Mouse (Mus musculus) brain, embryonic 14.5 days (tissue): Measurements from ENCODE around the gene Prex1. TPM values are rescaled to one million over a fixed set of nuclear protein-coding genes. Genes with fewer than 3 reads are reported as not detected.
A peak's percentile ranks its signal among the peaks of the same experiment; 100 is the strongest.
"Not testable (repeated sequence)": the region's sequence is repeated elsewhere in the genome, so short reads cannot be mapped to it uniquely, and the experiment has no call there.

ENCODE experiments used
- DNase-seq: peaks from one replicate; pipeline ENCODE4 v3.0.0-alpha.2; 2011; ENCODE audit warnings: low read depth
- CTCF ChIP-seq: fragments of 200-500 bp; IDR thresholded peaks from 2 replicates; pipeline ENCODE4 v1.5.1; 2012; ENCODE audit warnings: inconsistent platforms, mild to moderate bottlenecking, moderate library complexity, borderline replicate concordance; ENCODE audit not compliant: insufficient read depth, insufficient read length; ENCODE audit errors: extremely low read depth
- POLR2A ChIP-seq: fragments of 200-500 bp; IDR thresholded peaks from 2 replicates; pipeline ENCODE4 v1.6.1; 2012; ENCODE audit warnings: mild to moderate bottlenecking, inconsistent platforms, borderline replicate concordance; ENCODE audit not compliant: poor library complexity, insufficient read depth, insufficient read length, severe bottlenecking; ENCODE audit errors: extremely low read depth
- polyA plus RNA-seq: library from polyadenylated mRNA; depleted of rRNA; stranded (reverse); fragments of >200 nt; gene quantifications from 2 replicates; pipeline ENCODE4 v1.2.3, GENCODE M21; 2012

Prex1 gene
- polyA plus RNA-seq, 1 experiment: 49.4 TPM

DNA sequence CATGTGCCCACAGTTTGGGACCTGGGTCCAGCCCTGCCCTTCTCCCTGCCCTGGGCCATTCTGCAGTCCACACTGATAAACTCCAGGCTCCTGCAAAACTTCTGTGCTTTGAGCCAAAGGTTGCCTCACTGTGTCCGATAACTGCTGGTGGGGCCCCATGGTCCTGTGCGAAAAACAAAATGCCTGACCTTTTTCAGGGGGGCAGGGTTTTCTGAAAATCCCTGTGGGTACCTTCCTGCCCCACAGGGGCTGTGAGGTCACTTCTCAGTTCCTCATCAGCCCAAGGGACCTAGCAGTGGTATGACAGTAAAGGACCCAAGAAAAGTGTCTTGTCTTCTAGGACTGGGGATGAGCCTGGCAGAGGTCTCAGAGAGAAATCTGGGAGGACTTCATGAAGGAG is 19.2 kb upstream of the Prex1 start:
- no peak for DNase-seq
- TF ChIP-seq POLR2A (no peak), CTCF (no peak)

DNA sequence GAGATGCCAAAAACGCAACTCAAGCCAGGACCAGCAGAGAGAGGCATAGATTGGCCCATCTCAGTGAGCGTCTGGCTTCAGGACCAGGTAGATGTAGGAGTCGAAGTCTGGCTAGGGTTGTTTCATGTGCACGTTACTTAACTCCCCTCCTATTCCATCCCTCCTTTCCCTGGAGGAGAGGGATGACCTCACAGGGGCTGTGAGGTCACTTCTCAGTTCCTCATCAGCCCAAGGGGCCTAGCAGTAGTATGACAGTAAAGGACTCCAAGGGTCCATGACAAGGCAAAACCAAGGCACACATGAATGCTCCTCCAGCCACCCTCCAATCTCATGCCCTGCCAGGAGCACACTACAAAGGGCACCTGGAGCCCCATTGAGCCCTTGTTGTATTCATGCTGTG is 18.5 kb upstream of the Prex1 start:
- no peak for DNase-seq
- TF ChIP-seq CTCF (no peak), POLR2A (no peak)

DNA sequence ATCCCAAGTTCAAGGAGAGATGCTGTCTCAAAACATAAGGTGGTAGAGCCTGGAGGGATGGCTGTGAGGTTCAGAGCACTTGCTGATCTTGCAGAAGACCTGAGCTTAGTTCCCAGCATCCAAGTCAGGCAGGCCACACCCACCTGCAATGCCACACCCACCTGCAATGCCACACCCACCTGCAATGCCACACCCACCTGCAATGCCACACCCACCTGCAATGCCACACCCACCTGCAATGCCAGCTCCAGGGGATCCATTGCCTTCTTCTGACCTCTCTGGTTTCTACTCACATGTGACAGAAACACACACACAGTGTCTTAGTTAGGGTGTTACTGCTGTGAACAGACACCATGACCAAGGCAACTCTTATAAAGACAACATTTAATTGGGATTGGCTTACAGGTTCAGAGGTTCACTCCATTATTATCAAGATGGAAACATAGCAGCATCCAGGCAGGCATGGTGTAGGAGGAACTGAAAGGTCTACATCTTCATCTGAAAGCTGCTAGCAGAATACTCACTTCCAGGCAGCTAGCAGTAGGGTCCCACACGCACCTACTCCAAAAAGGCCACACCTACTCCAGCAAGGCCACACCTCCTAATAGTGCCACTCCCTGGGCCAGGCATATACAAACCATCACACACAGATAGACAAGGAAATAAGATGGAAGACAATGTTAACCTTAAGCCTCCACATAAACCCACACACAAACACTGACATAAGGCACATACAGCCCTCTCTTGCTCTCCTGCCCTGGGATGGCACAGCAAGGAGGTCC is 17.7 kb upstream of the Prex1 start:
- DNase-seq: not testable (repeated sequence)

DNA sequence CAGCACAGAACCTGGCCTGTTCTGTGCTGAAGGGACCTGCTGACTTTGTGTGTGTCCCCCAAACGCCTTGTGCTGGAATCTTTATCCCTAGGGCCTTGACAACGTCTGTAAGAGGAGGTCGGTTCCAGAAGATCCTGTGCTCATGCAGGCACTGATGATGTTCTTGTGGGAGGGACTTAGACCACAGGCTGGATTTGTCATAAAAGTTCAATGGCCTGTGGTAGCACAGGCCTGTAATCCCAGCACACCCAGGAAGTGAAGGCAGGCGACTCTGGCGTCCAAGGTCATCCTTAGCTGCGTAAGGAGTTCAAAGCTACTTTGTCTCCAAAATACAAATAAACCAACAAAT is 16.9 kb upstream of the Prex1 start:
- TF ChIP-seq POLR2A (no peak), CTCF (no peak)
- no peak for DNase-seq

DNA sequence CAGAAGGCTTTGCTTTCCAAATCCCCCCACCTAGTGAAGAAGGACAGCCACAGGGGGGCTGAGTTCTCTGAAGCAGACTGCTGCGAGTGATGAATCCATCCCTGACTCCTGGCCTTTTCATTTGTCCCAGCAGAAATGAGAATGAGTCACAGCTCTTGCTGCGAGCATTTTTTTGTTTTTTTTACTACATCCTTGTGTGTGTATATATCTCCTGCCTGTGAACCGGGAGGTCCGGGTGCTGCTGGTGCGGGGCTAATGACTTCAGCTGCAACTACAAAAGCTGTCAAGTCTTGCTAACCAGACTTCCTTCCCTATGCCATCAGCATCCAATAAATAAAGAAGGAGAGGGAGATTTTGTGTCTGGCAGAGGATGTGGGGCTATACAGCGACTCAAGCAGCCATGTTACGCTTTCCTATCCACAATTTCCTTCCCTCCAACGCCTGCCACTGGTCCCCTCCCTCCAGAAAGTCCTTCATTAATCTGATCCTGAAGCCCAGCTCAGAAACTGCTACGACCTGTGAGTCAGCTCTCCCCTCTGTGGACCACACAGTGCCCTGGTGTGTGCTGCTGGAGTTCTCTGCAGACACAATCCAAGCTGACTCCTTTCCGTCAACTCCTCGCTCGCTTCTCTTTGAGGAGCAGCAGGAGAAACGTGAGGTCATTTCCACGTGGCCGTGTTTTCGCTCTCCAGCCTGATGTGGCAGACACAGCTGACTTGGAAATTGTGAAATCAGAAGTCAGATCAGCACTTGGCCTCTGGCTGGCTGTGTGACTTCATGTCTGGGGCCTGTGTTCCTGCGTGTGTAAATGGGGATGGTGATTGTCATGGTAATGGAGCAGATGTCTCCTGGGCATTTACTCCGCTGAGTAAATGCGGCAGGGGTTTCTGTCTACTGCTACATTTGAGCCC is 16.3 kb upstream of the Prex1 start:
- TF ChIP-seq POLR2A: no peak
- no peak for TF ChIP-seq CTCF
- DNase-seq: peak; percentile 83

DNA sequence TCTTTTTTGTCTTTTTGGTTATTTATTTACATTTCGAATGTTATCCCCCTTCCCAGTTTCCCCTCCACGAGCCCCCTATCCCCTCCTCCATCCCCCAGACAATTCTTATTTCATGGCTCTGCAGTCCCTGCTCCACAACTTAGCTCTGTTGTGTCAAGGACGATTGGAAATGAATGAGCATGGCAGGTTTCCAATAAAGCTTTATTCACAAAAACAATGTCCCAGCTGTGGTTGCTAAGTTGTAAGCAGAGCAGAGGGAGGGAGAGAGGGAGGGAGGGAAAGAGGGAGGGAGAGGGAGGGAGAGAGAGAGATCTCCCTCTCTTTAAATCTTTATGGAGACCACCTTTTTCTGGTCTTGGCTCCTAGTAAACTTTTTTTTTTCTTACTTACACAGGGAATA is 15.4 kb upstream of the Prex1 start:
- TF ChIP-seq POLR2A: no peak
- no peak for TF ChIP-seq CTCF
- peak; percentile 86 for DNase-seq

DNA sequence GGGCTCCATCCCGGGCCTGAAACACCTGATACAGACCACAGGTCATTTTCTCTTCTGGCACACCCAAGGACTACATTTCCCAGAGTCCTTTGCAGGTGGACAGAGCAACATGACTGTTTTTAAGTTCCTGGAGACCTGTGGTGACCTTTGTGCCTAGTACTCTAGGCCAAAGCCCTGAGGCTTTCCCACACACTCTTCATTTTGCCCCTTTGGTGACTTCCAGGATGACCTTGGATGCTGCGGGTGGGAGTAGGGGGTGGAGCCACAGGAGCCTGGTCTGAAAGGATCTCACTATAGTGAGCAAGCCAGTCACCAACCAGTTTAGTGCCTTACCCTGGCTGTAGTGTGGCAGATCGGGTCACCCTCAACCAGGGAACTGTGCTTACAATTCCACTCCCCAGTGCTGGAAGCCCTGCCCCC is 14.6 kb upstream of the Prex1 start:
- no peak for DNase-seq
- no peak for TF ChIP-seq POLR2A
- no peak for TF ChIP-seq CTCF

DNA sequence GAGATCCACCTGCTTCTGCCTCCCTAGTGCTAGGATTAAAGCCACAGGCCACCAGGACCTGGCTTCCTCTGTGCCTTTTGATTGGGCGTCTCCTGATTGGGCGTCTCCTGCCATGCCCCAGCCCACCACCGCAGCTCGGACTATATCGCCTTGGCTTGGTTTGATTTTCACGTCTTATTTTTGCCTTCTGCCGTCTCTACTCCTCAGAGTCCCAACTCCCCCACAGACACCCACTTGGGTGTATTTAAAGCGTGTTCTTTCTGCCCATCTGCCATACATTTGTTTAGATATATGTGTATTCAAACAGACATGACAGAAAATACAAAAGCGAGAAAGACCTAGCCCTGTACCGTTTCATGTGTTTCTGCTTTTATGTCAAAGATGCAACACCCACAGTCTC is 14.2 kb upstream of the Prex1 start:
- no peak for DNase-seq
- TF ChIP-seq POLR2A: no peak
- TF ChIP-seq CTCF: no peak

DNA sequence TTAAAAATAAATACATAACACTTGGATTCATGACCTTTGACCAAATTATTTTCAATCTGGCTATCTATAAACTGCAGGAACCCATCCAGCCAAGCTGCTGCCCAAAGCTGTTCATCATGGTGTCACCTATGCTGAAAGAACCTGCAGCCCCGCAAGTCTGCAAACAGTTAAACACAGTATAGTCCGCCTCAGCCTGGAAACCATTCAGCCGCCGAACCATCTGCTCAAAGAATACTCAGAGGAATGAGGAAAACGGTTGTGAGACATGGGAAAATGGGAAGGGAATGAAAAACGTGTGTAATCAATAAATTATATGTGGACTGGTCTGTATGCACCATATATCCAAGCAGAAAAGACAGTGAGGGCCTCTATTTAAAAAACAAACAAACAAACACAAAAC is 13.3 kb upstream of the Prex1 start:
- TF ChIP-seq POLR2A (no peak), CTCF (no peak)
- peak; percentile 55 for DNase-seq

DNA sequence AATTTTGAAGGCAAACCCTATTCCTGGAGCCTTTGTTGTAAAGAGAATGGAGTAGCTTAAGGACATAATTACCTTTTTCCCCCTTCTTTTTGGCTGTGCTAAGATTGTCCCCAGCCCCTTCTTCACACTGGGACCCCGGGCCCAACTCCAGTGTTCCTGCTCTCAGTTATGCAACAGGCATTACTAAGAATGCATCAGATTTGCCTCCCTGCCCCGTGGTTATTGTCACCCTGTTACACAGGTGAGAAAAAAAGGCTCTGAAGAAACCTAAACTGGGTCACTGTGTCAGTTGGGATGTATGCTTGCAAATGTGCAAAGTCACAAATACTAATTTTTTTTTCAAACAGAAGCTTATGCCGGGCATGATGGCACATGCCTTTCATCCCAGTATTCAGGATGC is 6.8 kb upstream of the Prex1 start:
- TF ChIP-seq CTCF (no peak), POLR2A (no peak)
- DNase-seq: no peak

DNA sequence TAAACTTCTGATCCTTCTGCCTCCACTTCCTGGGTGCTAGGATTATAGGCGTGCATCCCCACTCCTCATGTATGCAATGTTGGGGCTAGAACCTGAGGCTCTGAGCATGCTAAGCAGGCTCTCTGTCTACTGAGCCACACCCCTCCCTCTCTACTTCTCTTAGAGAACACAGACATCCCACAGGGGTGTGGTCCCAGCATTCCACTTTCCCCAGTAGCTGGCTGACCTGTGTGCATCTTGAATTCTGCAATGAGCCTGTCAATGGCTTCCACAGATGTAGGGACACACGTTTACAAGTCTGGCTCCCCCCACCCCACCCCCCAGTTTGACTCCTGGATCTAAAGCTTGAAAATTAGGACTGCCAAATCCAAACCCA is 6.3 kb upstream of the Prex1 start:
- TF ChIP-seq CTCF (no peak), POLR2A (no peak)
- DNase-seq: no peak
